Mouse (Mus musculus): ENCODE measurements around the gene Bcl11a.

The Bcl11a gene

DNA sequence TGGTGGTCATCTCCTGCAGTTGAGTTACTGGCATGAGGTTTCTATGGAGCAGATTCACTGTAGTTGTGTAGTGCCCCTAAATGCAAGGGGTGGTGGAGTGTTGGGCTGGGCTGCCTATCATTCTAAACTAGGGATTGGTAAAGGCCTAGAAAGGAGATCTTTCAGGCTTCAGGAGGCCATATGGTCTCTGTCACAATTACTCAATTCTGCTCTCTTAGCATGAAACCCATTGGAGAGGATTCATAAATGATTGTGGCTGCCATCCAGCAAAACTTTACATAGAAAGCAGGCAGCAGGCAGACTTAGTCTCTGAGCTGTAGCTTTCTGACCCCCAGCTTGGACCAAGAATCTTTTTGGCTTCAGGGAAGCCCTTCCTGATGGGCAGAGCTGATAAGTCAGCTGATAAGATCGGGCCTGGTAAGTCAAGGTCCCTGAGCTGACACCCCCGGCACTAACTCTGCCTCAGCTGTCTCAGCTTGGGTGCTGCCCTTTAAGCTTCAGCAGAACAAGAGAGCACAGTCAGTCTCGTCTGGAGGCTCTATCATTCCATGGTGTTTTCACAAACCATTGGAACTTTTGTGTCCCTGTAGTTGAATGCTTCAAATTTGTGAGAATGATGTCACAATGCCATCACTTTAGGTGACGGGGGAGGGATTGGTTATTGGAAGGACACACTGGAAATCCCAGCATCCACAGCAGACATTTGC lies 143.9 kb downstream of the Bcl11a start:
- peak; percentile 23 for DNase-seq
